Mouse (Mus musculus): ENCODE measurements around the gene Arl2bp. TPM values are rescaled to one million over a fixed set of nuclear protein-coding genes. Genes with fewer than 3 reads are reported as not detected.

Arl2bp gene
- total RNA-seq, 2 experiments from 2014 or later = 134 to 140 TPM

DNA sequence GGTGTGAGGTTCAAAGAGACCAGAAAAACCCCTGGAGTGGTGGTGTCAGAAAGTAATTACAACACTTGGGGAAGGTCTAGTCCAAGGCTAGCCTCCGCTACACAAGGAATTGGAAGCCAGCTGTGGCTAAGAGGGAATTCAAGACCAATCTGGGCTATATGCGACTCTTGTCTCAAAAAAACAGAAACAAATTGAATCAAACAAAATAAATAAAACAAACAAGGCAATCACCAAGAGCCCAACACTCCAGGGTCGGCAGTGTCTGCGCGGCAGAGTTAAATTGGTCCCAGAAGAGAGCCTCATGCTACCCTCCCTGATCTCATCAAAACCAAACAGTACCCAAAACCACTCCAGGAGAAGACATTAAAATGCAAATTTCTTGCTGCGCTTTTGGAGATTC, 28.3 kb downstream of the Arl2bp start:
- intact Hi-C loops (cut with DNase I) = no loop called here
- DNase-seq = no peak

GRCm38 (mm10) chr8:94695341-94695993, 29.1 kb downstream of the Arl2bp start:
- intact Hi-C loops (cut with DNase I) = no loop called here
- no peak for DNase-seq

DNA sequence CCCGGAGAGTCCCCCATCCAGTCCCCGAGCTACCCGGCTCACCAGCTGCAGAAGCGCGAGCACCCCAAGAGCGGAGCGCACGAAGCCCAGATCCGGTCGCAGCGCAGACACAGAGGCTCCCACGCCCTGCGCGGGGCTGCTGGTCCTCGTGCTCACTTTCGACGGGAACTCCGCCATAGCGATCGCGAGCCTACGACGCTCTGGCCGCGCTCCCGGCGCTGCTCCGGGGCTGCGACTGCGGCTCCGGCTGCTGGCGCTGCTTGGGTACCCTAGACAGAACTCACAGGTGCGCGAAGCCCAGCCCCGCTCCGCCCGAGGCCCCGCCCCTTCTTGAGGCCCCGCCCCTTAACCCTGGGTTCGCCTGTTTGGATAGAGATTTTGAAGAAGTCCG, 29.6 kb downstream of the Arl2bp start, which contains the start of gene Pllp:
Gene Pllp (minus strand): TSS at position 285 of the 391 bp plus-strand sequence.
- peak; percentile 42 for DNase-seq
- intact Hi-C loops (cut with DNase I) = no loop called here

GRCm38 (mm10) chr8:94696566-94696965, 30.2 kb downstream of the Arl2bp start:
- no peak for DNase-seq
- intact Hi-C loops (cut with DNase I) = no loop called here

- intact Hi-C loops (cut with DNase I) = no loop called here
- no peak for DNase-seq
Measured at GRCm38 (mm10) chr8:94697956-94698355, 31.6 kb downstream of the Arl2bp start.

GRCm38 (mm10) chr8:94699366-94699765, 33.0 kb downstream of the Arl2bp start:
- intact Hi-C loops (cut with DNase I) = no loop called here
- no peak for DNase-seq

GRCm38 (mm10) chr8:94700421-94700935, 34.1 kb downstream of the Arl2bp start:
- DNase-seq = no peak
- intact Hi-C loops (cut with DNase I) = loop anchor here (5.0 kb wide), 1 partner anchor 168 kb away; the partner anchor contains the start of gene Cpne2

- intact Hi-C loops (cut with DNase I) = loop anchor here (5.0 kb wide), 1 partner anchor 170 kb away; the partner anchor contains the start of gene Cpne2
- DNase-seq = no peak
Measured at GRCm38 (mm10) chr8:94702156-94702555, 35.8 kb downstream of the Arl2bp start.

- DNase-seq = peak; percentile 85
- intact Hi-C loops (cut with DNase I) = loop anchor here (5.0 kb wide), 1 partner anchor 171 kb away; the partner anchor contains the start of gene Cpne2
Measured at GRCm38 (mm10) chr8:94702844-94703813, 36.7 kb downstream of the Arl2bp start.

DNA sequence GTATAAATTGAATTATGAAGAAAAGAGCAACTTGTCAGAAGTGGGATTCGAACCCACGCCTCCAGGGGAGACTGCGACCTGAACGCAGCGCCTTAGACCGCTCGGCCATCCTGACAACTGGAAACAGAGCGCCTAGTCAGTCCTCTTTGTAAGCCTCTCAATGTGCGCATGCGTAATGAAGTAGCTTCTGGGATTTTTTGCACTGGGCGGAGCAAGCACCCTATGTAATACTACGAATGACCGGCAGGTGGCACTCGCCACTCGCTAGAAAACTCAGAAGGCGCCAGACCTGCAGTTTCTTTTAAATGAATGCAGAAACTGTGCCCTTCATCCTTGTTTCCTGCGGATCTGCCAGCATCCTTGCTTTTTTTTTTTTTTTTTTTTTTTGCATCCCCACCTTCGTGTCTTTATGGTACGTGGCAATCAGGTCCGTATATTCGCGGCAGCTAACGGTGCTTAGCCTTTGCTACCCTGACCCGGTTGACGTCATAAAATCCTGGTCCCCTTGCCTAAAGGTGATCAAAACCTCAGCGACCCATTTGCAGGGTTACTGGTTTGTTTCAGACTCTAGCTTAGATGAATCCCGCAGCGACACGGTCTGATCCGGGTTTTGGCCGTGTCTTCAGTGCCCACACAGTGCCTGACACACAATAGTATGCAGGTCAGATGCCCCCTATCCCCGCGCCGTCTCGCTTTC, 37.7 kb downstream of the Arl2bp start:
- intact Hi-C loops (cut with DNase I) = loop anchor here (2.0 to 5.0 kb wide), 3 partner anchors 69 to 172 kb away; partner anchors contain the start of genes Cpne2 and Cx3cl1
- peak; percentile 96 for DNase-seq

DNA sequence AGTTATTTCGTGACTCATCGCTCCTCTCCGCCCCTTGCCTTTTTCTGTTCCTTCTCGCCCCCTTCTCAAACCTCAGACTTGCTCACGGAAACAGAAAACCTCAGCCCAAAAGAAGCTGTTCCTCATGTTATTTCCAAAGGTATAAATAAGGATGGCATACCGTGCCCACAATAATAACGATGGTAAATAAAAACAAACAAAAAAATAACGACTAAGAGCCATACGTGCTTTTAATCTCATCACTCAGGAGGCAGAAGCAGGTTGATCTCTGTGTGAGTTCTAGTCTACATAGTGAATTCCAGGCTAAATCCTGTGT, 38.2 kb downstream of the Arl2bp start:
- no peak for DNase-seq
- intact Hi-C loops (cut with DNase I) = loop anchor here (2.0 to 5.0 kb wide), 3 partner anchors 68 to 172 kb away; partner anchors contain the start of genes Cpne2 and Cx3cl1

DNA sequence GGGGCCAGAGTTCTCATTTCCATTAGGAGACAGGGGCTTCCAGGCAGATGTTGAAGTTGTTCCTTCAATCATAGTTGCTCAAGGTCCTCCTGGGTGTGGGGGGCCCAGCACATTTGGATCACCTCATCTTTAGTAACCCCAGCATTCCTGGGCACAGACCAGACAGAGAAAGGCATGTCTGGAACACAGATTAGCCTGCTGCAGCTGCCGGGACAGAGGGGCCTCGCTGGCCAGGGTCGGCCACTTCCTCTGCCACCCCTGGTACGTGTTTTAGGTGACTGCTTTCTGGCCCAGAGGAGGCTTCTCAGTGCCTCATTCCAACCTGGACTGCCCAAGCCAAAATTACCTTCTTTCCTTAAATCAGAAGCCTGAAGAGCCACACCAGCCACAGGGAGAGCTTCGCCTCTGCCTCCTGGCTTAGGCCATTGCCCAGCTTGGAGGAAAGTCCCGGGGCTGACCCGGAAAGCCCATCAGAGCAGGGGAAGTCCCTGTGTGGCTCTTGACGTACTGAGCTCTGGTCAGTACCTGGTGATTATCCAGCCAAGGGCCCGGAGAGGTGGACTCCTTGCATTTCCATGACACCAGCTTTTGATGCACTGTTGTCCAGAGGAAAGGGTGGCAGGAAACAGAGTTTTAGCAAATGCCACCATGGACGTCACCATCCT, 39.3 kb downstream of the Arl2bp start:
- no peak for DNase-seq
- intact Hi-C loops (cut with DNase I) = loop anchor here (2.0 kb wide), 2 partner anchors 67 to 107 kb away; partner anchors contain the start of gene Cx3cl1

- intact Hi-C loops (cut with DNase I) = no loop called here
Measured at GRCm38 (mm10) chr8:94706732-94707395, 40.5 kb downstream of the Arl2bp start.

DNA sequence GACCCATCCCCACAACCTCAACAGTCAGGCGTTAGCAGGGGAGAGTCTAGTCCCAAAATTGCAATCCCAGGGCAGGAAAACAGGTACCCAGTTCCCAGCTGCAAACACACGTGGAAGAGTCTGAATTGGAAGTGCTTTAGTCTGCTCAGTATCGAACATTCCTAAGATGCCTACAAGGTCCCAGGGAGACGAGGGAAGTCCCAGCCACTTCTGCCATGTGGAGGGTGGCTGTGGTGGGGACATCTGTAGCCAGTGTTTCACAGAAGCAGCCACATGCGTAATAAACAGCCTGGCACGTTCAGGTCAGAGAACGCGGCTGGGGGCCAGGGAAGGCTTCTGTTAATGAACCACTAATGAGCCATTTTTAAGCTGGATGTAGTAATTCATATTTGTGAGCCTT, 43.9 kb downstream of the Arl2bp start:
- intact Hi-C loops (cut with DNase I) = no loop called here

More at GRCm38 (mm10) chr8:94706732-94707395, 40.5 kb downstream of the Arl2bp start:
- no peak for DNase-seq

GRCm38 (mm10) chr8:94711160-94711718, 44.8 kb downstream of the Arl2bp start:
- intact Hi-C loops (cut with DNase I) = no loop called here
- DNase-seq = peak; percentile 77

More for the DNA sequence above, 43.9 kb downstream of the Arl2bp start:
- no peak for DNase-seq

GRCm38 (mm10) chr8:94714556-94714955, 48.2 kb downstream of the Arl2bp start:
- intact Hi-C loops (cut with DNase I) = no loop called here
- DNase-seq = no peak

- DNase-seq = no peak
- intact Hi-C loops (cut with DNase I) = no loop called here
Measured at GRCm38 (mm10) chr8:94715871-94716270, 49.5 kb downstream of the Arl2bp start.

- no peak for DNase-seq
- intact Hi-C loops (cut with DNase I) = no loop called here
Measured at GRCm38 (mm10) chr8:94716841-94717240, 50.4 kb downstream of the Arl2bp start.

All from left cerebral cortex, postnatal 4 days (tissue).